Mouse (Mus musculus) cerebellum, adult 11-12 months (tissue): Measurements from ENCODE around the gene 2810408A11Rik.
"Not testable (repeated sequence)": the region's sequence is repeated elsewhere in the genome, so short reads cannot be mapped to it uniquely, and the experiment has no call there.

Experiments used
- DNase-seq: peaks from one replicate; pipeline ENCODE4 v3.0.0; 2022

2810408A11Rik gene

DNA sequence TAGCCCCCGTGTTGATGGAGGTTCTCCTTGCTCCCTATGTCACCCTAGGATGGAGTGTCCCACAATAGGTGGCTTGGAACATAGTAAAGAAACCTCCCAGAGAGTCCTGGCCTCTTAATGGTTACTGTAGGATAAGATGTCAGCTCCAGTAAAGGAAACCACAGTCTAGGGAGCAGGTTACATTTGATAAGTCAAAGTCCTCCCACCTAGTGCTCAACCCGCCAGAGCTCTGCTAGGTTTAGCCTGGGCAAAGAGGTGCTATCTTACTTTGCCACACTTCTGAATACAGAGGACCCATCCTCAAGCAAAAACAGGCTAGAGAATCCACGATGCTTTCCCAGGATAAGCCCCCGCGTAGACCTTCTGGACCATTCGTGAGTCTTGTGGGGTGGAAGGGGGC is 21.8 kb downstream of the 2810408A11Rik start:
- no peak for DNase-seq

DNA sequence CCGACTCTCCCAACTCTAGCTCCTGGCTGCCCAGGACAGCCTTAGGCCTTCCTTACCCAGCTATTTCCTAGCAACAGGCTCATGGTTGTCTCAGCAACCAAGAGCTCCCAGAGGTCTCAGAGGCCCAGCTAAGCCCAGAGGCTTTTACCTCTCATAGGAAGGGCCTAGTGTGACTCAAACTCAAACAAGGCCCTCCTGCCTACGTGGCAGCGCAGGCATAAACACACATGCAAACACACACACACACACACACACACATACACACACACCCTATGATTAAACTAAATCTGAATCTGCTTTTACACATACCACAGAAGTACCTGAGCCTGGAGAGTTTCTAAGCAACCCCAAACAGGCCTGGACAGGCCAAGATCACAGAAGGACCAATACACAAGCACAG is 22.4 kb downstream of the 2810408A11Rik start:
- no peak for DNase-seq

- DNase-seq = no peak
Measured at GRCm38 (mm10) chr11:69877878-69878277, 22.9 kb downstream of the 2810408A11Rik start, which contains the start of gene Tmem95. Gene Tmem95, minus strand, starts transcription at chr11:69878018.

GRCm38 (mm10) chr11:69876867-69877266 is 23.9 kb downstream of the 2810408A11Rik start:
- peak; percentile 79 for DNase-seq

- DNase-seq = no peak
Measured at GRCm38 (mm10) chr11:69876186-69876585, 24.6 kb downstream of the 2810408A11Rik start.

DNA sequence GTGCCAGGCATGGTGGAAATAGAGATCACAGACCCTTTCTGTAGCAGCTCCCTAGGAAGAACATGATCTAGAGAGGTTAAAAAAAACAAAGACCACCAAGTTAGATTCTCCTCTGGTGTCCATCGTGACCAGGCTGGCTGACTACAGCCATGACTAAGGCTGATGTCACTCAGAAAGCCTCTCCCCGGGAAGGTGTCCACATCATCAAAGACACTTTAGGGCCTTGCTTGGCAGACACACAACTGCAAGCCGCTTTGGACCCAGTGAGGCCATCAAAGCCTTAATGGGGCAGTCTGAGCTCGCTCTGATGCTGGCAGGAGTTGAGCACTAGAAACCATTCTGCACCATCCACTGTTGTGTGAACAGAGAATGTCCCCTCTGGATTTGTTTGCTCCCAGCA is 28.3 kb downstream of the 2810408A11Rik start:
- no peak for DNase-seq

DNA sequence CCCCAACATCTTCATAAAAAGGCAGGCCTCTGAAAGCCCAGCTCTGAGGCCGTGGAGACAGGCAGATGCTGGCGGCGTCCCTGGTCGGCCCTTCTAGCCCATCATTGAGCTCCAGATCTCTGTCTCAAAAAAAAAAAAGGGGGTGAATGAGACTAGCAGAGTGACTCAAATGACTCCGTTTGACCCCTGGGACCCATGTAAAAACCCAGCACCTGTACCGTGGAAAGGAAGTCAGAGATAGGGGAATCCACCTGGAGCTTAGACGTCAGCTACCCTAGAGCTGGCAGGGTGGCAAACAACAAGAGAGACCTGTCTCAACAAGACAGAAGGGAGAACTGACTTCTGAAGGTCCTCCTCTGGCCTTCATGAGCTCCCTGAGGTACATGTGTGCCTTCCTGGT is 29.0 kb downstream of the 2810408A11Rik start:
- no peak for DNase-seq

GRCm38 (mm10) chr11:69870289-69871069 is 30.3 kb downstream of the 2810408A11Rik start:
- DNase-seq = no peak

- DNase-seq = no peak
Measured at GRCm38 (mm10) chr11:69867335-69867734, 33.5 kb downstream of the 2810408A11Rik start.

- DNase-seq = no peak
Measured at GRCm38 (mm10) chr11:69865561-69865960, 35.2 kb downstream of the 2810408A11Rik start.

DNA sequence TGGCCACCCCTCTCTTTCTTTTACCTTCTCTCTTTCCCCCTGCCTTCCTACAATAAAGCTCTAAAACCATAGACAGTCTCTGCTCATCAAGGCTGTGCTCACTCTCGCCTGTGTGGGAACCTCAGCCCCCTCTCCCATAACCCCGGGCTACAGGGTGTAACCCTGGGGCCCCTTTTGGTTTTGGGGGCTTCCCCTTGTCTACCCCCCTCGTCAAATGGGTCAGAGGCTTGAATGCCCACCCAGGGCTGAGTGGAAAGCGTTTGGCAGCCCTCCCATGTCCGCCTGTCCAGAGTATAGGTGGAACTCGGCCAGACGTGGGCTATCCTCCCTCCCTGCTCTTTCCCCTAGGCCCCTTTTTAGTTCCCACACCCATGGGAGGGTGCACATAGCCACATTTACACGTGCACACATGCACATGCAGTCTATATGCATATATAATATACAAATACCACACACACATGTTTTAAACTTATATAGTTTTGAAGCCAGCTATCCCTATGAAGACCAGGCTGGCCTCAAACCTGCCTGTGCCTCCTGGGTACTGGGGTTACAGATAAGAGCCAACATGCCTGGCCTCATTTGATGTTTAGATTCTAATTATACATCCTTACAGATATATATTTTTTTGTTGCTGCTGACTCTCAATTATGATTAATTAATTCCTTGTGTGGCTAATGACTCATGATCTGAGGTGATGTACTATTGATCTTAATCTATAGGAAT is 36.5 kb downstream of the 2810408A11Rik start:
- DNase-seq = no peak

DNA sequence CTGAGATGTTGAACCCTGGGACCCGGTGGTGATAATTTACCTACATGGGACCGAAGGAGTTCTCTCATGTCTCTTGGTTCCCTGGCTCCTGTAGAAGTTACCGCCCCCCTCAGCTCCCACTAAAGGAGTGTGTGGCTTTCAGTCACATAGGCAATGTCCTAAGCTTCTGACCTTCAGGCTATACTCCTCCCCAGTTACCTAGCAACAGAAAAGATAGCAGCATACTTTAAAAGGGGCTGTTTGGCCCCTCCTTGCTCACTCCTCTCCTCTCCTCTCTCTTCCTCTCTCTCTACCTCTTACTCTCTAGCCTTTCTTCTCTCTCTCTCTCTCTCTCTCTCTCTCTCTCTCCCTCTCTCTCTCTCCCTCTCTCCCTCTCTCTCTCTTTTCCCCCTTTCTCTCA is 37.1 kb downstream of the 2810408A11Rik start:
- not testable (repeated sequence) for DNase-seq

- DNase-seq = no peak
Measured at GRCm38 (mm10) chr11:69858113-69858998, 42.4 kb downstream of the 2810408A11Rik start, which contains the start of gene Tnk1. Gene Tnk1, minus strand, starts transcription at chr11:69858730.

DNA sequence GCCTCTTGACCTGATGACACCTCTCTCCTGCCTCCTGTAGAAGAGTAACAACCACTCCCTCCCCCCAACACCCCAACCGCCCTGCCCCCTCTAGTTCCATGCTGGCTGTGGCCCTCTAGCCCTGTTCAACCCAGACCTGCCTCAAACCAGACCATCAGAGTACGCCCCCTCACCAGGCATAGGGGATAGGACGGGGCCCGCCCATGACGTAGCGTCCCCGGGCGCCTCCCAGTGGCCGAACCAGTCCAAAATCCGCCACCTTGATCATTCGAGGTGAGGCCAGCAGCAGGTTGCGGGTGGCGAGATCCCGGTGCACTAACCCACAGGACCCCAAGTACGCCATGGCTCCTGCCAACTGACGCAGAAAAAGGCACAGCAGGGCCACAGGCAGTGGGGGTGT is 45.4 kb downstream of the 2810408A11Rik start:
- peak; percentile 54 for DNase-seq

DNA sequence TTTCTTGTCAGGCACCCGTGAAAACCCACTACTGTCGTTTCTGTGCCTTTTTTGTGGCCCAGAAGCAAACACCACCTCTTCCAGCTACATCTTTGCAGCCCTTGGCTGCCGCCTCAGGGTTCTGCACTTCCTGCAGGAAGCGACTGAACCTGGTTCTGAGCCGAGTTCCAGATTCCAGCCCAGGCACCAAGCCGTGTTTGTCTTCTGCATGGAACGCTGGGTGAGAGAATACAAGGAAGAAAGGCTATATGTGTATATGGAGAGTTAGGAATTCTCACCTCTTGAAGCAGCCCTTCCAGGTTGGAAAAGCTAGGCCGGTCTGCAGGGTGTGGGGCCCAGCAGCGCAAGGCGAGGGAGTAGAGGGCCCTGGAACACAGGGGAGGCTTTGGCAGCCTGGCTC is 46.1 kb downstream of the 2810408A11Rik start:
- no peak for DNase-seq

DNA sequence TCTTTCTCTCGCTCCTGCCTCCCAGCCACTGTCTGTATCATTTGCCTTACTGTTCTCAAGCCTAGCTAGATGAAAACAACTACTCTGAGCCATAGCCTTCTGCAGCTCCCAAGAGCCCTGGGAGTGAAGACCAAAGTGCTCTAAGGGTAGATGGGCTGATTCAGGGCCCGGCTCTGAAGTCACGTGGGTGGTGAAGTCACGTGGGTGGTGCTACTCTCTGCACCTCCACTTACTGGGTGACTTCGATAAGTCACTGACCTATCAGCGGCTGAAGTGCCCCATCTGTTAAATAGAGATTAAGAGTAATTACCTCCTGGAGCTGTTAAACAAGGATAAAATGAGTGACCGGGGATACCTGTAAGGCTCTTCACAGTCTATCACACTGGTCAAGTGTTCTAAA is 46.8 kb downstream of the 2810408A11Rik start:
- no peak for DNase-seq

DNA sequence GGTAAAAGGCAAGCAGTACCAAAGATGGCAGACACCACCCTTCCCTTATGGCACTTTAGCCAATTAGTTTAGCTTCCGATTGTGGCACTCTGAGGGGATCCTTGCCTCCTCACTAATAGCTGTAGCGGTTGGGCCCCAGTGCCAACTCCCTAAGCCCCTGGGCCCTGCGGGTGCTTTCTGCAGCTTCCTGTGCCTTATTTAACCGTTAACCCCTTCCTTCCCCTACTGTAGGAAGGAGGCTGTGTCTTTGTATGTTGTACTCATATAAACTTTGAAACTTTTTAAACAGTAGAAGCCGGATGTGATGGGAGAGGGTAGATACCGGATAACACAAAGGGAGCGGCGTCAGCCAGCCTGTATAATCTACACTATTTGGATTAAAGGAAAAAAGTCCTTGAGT is 50.0 kb downstream of the 2810408A11Rik start:
- DNase-seq = no peak

DNA sequence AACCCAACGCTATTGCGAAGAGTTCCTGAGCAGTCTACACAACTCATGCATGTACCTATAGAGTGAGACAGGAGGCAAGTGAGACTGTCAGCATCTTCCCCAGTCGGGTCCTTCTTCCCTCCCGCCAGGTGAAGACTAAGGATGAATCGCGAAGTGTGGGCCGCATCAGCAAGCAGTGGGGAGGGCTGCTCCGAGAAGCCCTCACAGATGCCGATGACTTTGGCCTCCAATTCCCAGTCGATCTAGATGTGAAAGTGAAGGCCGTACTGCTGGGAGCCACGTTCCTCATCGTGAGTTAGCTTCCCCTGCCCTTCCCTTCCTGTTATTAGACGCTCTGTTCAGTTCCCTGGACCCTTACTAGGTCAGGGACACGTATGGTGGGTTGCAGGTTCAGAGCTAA is 50.9 kb downstream of the 2810408A11Rik start:
- DNase-seq = peak; percentile 25

GRCm38 (mm10) chr11:69849128-69849527 is 51.7 kb downstream of the 2810408A11Rik start:
- no peak for DNase-seq

GRCm38 (mm10) chr11:69848021-69848420 is 52.8 kb downstream of the 2810408A11Rik start:
- DNase-seq = peak; percentile 85
